Mouse (Mus musculus) cortical plate, adult 2 months (tissue): ENCODE measurements around the gene Cacng6. TPM values are rescaled to one million over a fixed set of nuclear protein-coding genes. Genes with fewer than 3 reads are reported as not detected.

Experiments
- H3K27ac ChIP-seq: fragments of 200-500 bp; 2 replicates; pipeline ENCODE4 v1.5.1; 2012; ENCODE audit warnings: low read length, control low read depth, inconsistent platforms; ENCODE audit not compliant: insufficient read depth
- H3K4me1 ChIP-seq: fragments of 200-500 bp; 2 replicates; pipeline ENCODE4 v1.6.1; 2011; ENCODE audit warnings: low read length; ENCODE audit not compliant: control insufficient read depth, insufficient read depth
- H3K4me3 ChIP-seq: fragments of 200-500 bp; 2 replicates; pipeline ENCODE4 v1.5.1; 2011; ENCODE audit warnings: mild to moderate bottlenecking, low read length, control low read depth; ENCODE audit not compliant: insufficient read depth
- CTCF ChIP-seq: fragments of 200-500 bp; IDR thresholded peaks from 2 replicates; pipeline ENCODE4 v1.5.1; 2011; ENCODE audit warnings: mild to moderate bottlenecking, control low read depth, low read length; ENCODE audit not compliant: insufficient read depth; ENCODE audit errors: extremely low read depth
- POLR2A ChIP-seq: fragments of 200-500 bp; IDR thresholded peaks from 2 replicates; pipeline ENCODE4 v1.6.1; 2011; ENCODE audit warnings: mild to moderate bottlenecking, low read length, control low read depth; ENCODE audit not compliant: insufficient read depth; ENCODE audit errors: extremely low read depth
- polyA plus RNA-seq: library from polyadenylated mRNA; depleted of rRNA; stranded (reverse); fragments of >200 nt; gene quantifications from 2 replicates; pipeline ENCODE4 v1.2.3, GENCODE M21; 2012; rRNA removed

Cacng6 gene
- polyA plus RNA-seq = 0.81 and 1.4 TPM in 2 replicates

GRCm38 (mm10) chr7:3423895-3424294 is at the start of gene Cacng6:
TSS of gene Cacng6 (plus strand) at chr7:3424195.
- H3K27ac ChIP-seq = no peak within 1 kb of the TSS
- TF ChIP-seq CTCF (no peak), POLR2A (no peak)
- H3K4me3 ChIP-seq = no peak within 1 kb of the TSS
- peaks cover 4% of the 10 kb centered on the region; the same call in 1 of the 2 replicates for H3K4me1 ChIP-seq

- no peak for TF ChIP-seq POLR2A
- peak; percentile 42 for TF ChIP-seq CTCF
- Histone ChIP-seq H3K27ac (no peak overlapping the region), H3K4me1 (no peaks in the 10 kb centered on the region), H3K4me3 (no peak overlapping the region)
Observed at GRCm38 (mm10) chr7:3376831-3377230, 47.2 kb upstream of the Cacng6 start.

DNA sequence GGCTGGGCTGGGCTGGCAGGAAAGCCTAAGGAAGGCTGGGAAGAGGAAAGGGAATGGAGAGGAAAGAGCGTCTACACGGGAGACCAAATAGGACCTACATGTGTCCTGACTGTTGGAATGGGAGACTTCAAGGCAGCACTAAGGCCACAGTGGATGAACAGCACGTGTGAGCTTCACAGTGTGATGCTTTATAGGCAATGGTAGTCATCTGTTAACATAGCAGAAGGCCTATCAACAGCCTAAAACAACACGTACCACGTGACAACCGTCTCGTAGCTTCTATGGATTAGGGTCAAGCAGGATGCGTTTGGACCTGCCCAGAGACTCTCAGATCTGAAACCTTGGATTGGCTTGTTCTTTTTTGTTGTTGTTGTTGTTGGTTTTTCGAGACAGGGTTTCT is 41.9 kb upstream of the Cacng6 start:
- TF ChIP-seq POLR2A (no peak), CTCF (no peak)
- Histone ChIP-seq H3K4me1 (peaks cover 8% of the 10 kb centered on the region), H3K27ac (no peak overlapping the region), H3K4me3 (no peak overlapping the region)

GRCm38 (mm10) chr7:3384807-3385319 is 39.1 kb upstream of the Cacng6 start:
- H3K4me1 ChIP-seq = peaks cover 8% of the 10 kb centered on the region
- TF ChIP-seq CTCF (no peak), POLR2A (no peak)
- no peak overlapping the region for H3K4me3 ChIP-seq
- H3K27ac ChIP-seq = no peak overlapping the region

DNA sequence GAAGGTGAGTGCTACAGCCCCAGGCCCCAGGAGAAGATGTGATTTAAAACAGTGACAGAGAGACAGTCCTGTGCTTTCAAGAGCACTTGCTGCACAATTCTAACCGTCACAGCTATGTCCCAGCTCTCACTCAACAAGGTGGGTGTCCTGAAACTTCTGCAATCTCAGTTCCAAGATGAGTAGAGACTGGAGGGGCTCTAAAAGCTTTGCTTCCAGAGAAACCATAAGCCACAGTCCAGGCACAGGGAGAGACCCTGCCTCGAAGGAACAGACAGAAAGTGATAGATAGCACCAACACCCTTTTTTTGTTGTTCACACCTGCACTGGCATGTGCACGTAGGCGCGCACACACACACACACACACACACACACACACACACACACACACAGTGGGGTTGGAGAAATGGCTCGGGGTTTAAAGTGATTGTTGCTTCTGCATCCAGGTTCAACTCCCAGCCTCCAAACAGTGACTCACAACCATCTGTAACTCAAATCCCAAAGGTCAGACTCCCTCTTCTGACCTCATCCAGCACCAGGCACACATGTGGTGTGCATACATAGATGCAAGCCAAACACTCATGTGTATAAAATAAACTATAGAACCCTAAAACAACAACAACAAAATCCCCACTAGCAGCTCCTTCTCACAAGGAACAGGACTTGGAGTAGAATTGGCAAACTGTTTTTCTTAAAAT is 37.8 kb upstream of the Cacng6 start:
- H3K4me3 ChIP-seq = no peak overlapping the region
- TF ChIP-seq POLR2A (no peak), CTCF (no peak)
- H3K27ac ChIP-seq = no peak overlapping the region
- H3K4me1 ChIP-seq = peaks cover 8% of the 10 kb centered on the region

GRCm38 (mm10) chr7:3387761-3388160 is 36.2 kb upstream of the Cacng6 start:
- peaks cover 8% of the 10 kb centered on the region for H3K4me1 ChIP-seq
- peak overlapping the region; percentile 31; the same call in 1 of the 2 replicates for H3K4me3 ChIP-seq
- no peak overlapping the region for H3K27ac ChIP-seq
- TF ChIP-seq CTCF (no peak), POLR2A (no peak)

DNA sequence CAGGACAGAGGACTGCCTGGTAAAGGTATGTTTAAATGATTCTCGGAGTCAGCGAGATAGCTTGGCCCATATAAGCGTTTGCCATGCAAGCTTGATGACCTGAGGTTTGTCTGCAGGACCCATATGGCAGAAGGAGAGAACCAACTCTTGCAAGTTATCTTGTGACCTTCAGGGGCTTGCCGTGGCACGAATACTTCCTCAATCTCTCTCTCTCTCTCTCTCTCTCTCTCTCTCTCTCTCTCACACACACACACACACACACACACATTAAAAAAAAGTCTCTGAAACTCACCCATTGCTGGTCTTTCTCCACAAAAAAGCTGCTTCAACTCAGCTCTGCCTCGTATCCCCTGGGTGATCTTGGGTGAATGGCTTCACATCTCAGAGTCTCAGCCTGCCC is 35.1 kb upstream of the Cacng6 start:
- TF ChIP-seq POLR2A = no peak
- H3K27ac ChIP-seq = 0 out of 2 replicates have a peak overlapping the region, but pooled peaks have one; percentile 29
- peaks cover 12% of the 10 kb centered on the region for H3K4me1 ChIP-seq
- H3K4me3 ChIP-seq = peak overlapping the region; percentile 87; the same call in 1 of the 2 replicates

DNA sequence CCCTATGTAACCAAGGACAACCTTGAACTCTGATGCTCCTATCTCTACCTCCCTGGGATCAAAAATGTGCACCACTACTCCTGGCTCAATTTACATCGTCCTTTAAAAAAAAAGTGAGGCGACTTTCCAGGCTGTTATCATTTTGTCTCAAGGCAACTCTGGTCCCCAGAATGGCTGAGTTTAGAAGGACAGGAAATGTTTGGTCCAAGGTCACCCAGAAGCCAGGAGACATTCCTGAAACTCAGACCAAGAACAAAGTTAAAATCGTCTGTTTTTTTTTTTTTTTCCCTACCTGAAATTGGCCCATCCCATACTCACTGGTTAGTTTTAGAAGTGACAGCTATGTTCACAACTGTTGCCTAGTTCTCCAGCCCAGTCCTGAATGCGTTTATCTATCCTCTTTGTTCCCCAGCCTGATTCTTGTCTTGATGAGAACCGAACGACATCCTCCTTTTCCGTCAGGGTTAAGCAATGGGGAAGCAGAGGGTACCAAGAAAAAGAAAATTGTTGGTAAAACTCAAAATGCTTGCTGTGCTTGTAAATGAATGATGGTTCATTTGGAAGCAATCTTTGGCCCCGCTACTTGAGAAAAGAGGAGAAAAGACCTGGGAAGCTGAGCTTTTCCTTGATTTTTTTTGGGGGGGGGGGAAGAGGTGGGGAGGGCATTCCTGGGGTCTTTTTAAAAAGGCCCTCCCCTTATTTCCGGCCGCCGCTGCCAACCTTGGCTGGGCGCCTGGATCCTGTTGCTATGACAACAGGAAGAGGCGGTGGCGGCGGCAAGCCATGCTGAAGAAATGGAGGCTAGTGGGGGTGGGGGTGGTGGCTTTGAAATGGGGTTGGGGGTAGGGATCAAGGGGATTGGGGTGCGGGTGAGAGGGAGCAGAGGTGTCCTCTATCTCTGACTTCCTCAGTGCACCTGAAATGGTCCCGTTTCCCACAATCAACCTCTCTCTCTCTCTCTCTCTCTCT is 34.3 kb upstream of the Cacng6 start:
- Histone ChIP-seq H3K4me3 (peak overlapping the region; percentile 87), H3K27ac (peak overlapping the region; percentile 81), H3K4me1 (peaks cover 12% of the 10 kb centered on the region)
- TF ChIP-seq POLR2A (no peak), CTCF (no peak)

GRCm38 (mm10) chr7:3390413-3391080 is 33.4 kb upstream of the Cacng6 start, which contains the start of gene Cacng8:
TSS of gene Cacng8 (plus strand) at chr7:3390683.
- peaks cover 8% of the 10 kb centered on the region for H3K4me1 ChIP-seq
- H3K4me3 ChIP-seq = peak within 1 kb of the TSS; percentile 87
- TF ChIP-seq CTCF (no peak), POLR2A (no peak)
- peak within 1 kb of the TSS; percentile 92 for H3K27ac ChIP-seq
